Mouse (Mus musculus): ENCODE results near the gene Mxi1. TPM values are rescaled to one million over a fixed set of nuclear protein-coding genes. Genes with fewer than 3 reads are reported as not detected.

Gene Mxi1
- polyA plus RNA-seq, 1 experiment = 71.8 TPM

DNA sequence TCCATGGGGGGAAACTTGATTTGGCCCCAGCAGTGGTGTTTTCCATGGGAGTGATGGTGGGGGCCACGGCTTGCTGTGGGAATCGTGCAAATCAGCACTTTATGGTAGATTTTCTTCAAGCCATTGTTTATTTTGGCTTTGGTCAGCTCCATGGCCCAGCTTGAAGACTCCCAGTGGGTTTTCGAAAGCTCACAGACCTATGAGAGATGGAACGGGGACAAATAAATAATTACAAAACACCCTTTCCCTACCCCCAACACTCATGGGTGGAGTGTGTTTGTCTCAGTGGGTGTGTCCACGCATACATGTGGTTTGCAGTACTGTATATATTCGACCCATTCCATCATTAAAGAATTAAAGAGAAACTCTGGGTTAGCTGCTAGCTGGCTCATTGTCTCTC is 3.1 kb upstream of the Mxi1 start:
- Histone ChIP-seq H3K4me1 (ENCODE audit: control insufficient read depth, insufficient read depth, low read length) (no peaks in the 10 kb centered on the region), H3K27ac (ENCODE audit: insufficient read depth, low read length) (no peak overlapping the region), H3K4me3 (replicated peaks; ENCODE audit: insufficient read depth, low read depth, low read length) (no peak overlapping the region), H3K27me3 (ENCODE audit: control insufficient read depth, insufficient read depth, low read length) (no peaks in the 10 kb centered on the region)
- TF ChIP-seq POLR2A (IDR thresholded peaks at IDR 0.05; ENCODE audit: borderline replicate concordance, insufficient read depth, low read length) (no peak), CTCF (IDR thresholded peaks at IDR 0.05; ENCODE audit: borderline replicate concordance, insufficient read depth, low read depth, low read length) (no peak)
- DNase-seq = no peak
- 40% methylated on average over 6 of the region's 6 CpGs for WGBS

DNA sequence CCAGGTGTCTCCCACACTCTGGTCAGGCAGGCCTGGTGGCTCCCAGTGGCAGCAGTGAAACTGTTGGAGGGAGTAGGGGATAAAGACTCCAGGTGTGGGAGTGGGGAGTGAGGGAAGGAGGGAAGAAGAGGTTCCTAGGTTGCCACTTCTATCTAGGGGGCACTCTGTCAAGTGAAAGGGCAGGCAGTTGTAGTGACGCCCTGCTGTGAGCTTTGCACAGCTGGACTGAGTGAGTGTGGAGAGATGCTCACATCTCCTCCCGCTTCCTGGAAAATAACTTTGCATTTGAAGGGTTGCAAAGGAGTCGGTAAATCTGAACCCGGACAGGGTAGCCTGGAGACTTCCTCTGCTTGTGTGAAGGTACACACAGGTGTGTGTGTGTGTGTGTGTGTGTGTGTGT is 687 bp upstream of the Mxi1 start:
- H3K27ac ChIP-seq (ENCODE audit: insufficient read depth, low read length) = no peak overlapping the region
- no peak for TF ChIP-seq POLR2A (IDR thresholded peaks at IDR 0.05; ENCODE audit: borderline replicate concordance, insufficient read depth, low read length)
- no peak for TF ChIP-seq CTCF (IDR thresholded peaks at IDR 0.05; ENCODE audit: borderline replicate concordance, insufficient read depth, low read depth, low read length)
- DNase-seq = peak; percentile 25 to 27
- WGBS = 43% methylated on average over 4 of the region's 4 CpGs
- H3K4me1 ChIP-seq (ENCODE audit: control insufficient read depth, insufficient read depth, low read length) = no peaks in the 10 kb centered on the region
- no peak overlapping the region for H3K4me3 ChIP-seq (replicated peaks; ENCODE audit: insufficient read depth, low read depth, low read length)
- H3K27me3 ChIP-seq (ENCODE audit: control insufficient read depth, insufficient read depth, low read length) = no peaks in the 10 kb centered on the region

DNA sequence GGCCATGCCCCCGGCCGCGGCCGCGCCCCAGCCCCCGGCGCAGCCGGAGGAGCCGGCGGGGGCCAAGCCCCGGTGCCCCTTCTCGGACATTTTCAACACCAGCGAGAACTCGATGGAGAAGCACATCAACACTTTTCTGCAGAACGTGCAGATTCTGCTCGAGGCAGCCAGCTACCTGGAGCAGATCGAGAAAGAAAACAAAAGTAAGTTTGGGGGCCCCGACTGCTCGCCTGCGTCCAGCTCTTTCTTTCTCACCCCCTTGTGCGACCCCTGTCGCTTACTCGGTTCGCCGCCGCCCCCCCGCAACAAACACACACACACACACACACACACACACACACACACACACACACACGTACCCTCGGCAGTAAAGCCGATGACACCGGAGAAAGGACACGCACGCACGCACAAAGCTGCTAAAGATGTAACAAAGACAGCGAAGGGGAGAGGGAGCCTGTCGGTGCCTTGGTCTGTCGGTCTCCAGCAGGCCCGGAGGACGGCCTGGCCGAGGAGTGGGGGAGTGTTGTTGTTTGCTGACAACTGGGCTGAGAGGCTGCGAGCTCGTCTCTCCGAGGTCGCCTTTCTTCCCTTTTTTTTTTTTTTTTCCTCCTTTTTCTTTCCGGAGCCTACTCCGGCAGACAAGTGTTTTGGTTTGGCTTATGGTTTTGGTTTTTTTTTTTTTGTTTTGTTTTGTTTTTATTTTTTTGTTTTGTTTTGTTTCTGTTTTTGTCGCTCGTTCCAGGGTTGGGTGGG is 629 bp downstream of the Mxi1 start:
- Histone ChIP-seq H3K27me3 (ENCODE audit: control insufficient read depth, insufficient read depth, low read length) (no peaks in the 10 kb centered on the region), H3K4me3 (replicated peaks; ENCODE audit: insufficient read depth, low read depth, low read length) (peak overlapping the region; percentile 91), H3K27ac (ENCODE audit: insufficient read depth, low read length) (peak overlapping the region; percentile 92), H3K4me1 (ENCODE audit: control insufficient read depth, insufficient read depth, low read length) (peaks cover 10% of the 10 kb centered on the region)
- under 1% methylated on average over 48 of the region's 48 CpGs for WGBS
- DNase-seq = peak; percentile 67 to 72
- no peak for TF ChIP-seq CTCF (IDR thresholded peaks at IDR 0.05; ENCODE audit: borderline replicate concordance, insufficient read depth, low read depth, low read length)
- 0 out of 2 replicates have a peak, but pooled peaks have one; percentile 31 for TF ChIP-seq POLR2A (IDR thresholded peaks at IDR 0.05; ENCODE audit: borderline replicate concordance, insufficient read depth, low read length)

- peak overlapping the region; percentile 91 for H3K4me3 ChIP-seq (replicated peaks; ENCODE audit: insufficient read depth, low read depth, low read length)
- H3K27me3 ChIP-seq (ENCODE audit: control insufficient read depth, insufficient read depth, low read length) = no peaks in the 10 kb centered on the region
- DNase-seq = peak; percentile 56 to 73
- WGBS = under 1% methylated on average over 37 of the region's 37 CpGs
- H3K27ac ChIP-seq (ENCODE audit: insufficient read depth, low read length) = peak overlapping the region; percentile 92
- TF ChIP-seq CTCF (IDR thresholded peaks at IDR 0.05; ENCODE audit: borderline replicate concordance, insufficient read depth, low read depth, low read length) (no peak), POLR2A (IDR thresholded peaks at IDR 0.05; ENCODE audit: borderline replicate concordance, insufficient read depth, low read length) (0 out of 2 replicates have a peak, but pooled peaks have one; percentile 17)
- peaks cover 13% of the 10 kb centered on the region for H3K4me1 ChIP-seq (ENCODE audit: control insufficient read depth, insufficient read depth, low read length)
Measured at GRCm38 (mm10) chr19:53311524-53312335, 1.4 kb downstream of the Mxi1 start.

DNA sequence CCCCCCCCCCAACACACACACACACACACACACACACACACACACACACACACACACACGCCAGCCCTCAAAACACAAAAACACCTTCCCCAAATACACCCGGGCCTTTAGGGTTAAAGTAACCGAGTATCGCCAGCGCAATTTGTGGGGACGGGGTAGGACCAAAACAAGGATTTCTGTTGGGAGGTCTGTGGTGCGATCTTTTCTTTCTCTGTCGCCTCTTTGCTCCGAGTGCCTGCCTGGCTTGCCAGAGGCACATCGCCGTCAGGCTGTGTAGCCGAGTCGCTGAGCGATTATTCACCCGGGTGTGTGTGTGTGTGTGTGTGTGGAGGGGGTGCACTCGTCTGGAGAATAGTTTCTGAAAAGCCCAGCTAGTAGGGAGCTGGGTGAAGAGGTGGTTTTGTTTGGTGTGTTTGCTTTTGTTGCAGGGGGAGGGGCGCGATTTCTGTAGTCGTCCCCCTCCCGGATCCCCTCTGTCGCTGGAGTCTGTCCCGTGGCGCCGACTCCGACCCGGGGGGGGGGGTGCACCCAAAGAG is 2.1 kb downstream of the Mxi1 start:
- peak; percentile 66 to 73 for DNase-seq
- Histone ChIP-seq H3K4me3 (replicated peaks; ENCODE audit: insufficient read depth, low read depth, low read length) (peak overlapping the region; percentile 91), H3K27ac (ENCODE audit: insufficient read depth, low read length) (peak overlapping the region; percentile 92), H3K27me3 (ENCODE audit: control insufficient read depth, insufficient read depth, low read length) (no peaks in the 10 kb centered on the region), H3K4me1 (ENCODE audit: control insufficient read depth, insufficient read depth, low read length) (peaks cover 13% of the 10 kb centered on the region)
- WGBS = under 1% methylated on average over 26 of the region's 26 CpGs
- no peak for TF ChIP-seq CTCF (IDR thresholded peaks at IDR 0.05; ENCODE audit: borderline replicate concordance, insufficient read depth, low read depth, low read length)
- TF ChIP-seq POLR2A (IDR thresholded peaks at IDR 0.05; ENCODE audit: borderline replicate concordance, insufficient read depth, low read length) = 0 out of 2 replicates have a peak, but pooled peaks have one; percentile 9

DNA sequence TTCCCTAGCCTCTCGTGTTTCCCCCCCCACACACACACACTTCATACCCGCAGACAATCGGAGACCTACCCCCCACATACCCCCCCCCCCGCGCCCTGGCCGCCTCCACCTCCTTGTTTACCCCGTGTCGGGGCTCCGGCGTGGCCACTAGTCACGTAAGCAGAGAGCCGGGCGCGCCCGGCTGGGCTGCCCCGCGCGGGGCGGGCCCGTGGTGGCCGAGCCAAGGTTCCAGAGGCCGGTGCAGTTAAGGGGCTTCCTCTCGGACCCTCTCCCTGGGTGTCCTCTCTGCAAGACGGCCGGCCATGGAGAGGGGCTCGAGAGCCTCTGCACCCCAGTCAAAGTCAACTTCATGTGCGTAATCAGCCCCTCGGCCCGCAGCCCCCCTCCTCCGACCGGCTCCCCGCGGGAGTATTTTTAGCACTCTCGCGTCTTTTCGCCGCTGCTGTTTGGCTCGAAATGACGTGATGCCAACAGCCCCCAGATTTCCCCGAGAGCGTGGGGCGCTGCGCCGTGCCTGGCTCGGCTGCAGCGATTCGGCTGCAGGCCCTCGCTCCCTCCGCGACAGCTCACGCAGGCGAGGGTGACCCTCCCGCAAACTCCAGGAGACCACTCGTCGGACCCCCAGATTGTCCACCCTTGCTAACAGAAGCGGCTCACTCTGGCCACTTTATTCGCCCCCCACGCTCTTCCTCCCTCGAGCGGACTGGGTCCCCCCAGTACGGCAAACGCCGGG is 2.8 kb downstream of the Mxi1 start:
- no peaks in the 10 kb centered on the region for H3K27me3 ChIP-seq (ENCODE audit: control insufficient read depth, insufficient read depth, low read length)
- peaks cover 13% of the 10 kb centered on the region for H3K4me1 ChIP-seq (ENCODE audit: control insufficient read depth, insufficient read depth, low read length)
- TF ChIP-seq POLR2A (IDR thresholded peaks at IDR 0.05; ENCODE audit: borderline replicate concordance, insufficient read depth, low read length) (0 out of 2 replicates have a peak, but pooled peaks have one; percentile 19), CTCF (IDR thresholded peaks at IDR 0.05; ENCODE audit: borderline replicate concordance, insufficient read depth, low read depth, low read length) (no peak)
- under 1% methylated on average over 63 of the region's 63 CpGs for WGBS
- DNase-seq = peak; percentile 76 to 80
- peak overlapping the region; percentile 91 for H3K4me3 ChIP-seq (replicated peaks; ENCODE audit: insufficient read depth, low read depth, low read length)
- H3K27ac ChIP-seq (ENCODE audit: insufficient read depth, low read length) = peak overlapping the region; percentile 92
